Mouse (Mus musculus): ENCODE data around the gene Gm37419. TPM values are rescaled to one million over a fixed set of nuclear protein-coding genes. Genes with fewer than 3 reads are reported as not detected.

Gm37419 gene
- not detected for polyA plus RNA-seq (2014; fragmentation: Illumina TruSeq; extraction: RNeasy Lipid Tissue Mini Kit (QIAGEN cat#74804); ENCODE audit: insufficient read depth, low read depth, low replicate concordance)

GRCm38 (mm10) chr16:23988466-23989208, at the start of gene Gm37419, which contains the start of gene Bcl6:
Gene Gm37419 (plus strand): TSS chr16:23988482.
Gene Bcl6 (minus strand): TSS chr16:23988852.

Other genes with a start within 250 kb of the Gm37419 start
- not detected for gene Sst, start 97.5 kb upstream of the Gm37419 start, polyA plus RNA-seq (2014; fragmentation: Illumina TruSeq; extraction: RNeasy Lipid Tissue Mini Kit (QIAGEN cat#74804); ENCODE audit: insufficient read depth, low read depth, low replicate concordance)
- not detected for gene Rtp2, start 56.1 kb upstream of the Gm37419 start, polyA plus RNA-seq (2014; fragmentation: Illumina TruSeq; extraction: RNeasy Lipid Tissue Mini Kit (QIAGEN cat#74804); ENCODE audit: insufficient read depth, low read depth, low replicate concordance)
- 16.5 TPM for gene Bcl6, start 370 bp downstream of the Gm37419 start, polyA plus RNA-seq (2014; fragmentation: Illumina TruSeq; extraction: RNeasy Lipid Tissue Mini Kit (QIAGEN cat#74804); ENCODE audit: insufficient read depth, low read depth, low replicate concordance)